Mouse (Mus musculus) spleen, postnatal 10 days (tissue): ENCODE data around the gene Nufip1.

Experiments
- DNase-seq, 2 experiments: peaks; one replicate each; pipeline ENCODE4 v3.0.0; 2021 to 2022; ENCODE audit warnings: low spot score in 2 of 2

Gene Nufip1

DNA sequence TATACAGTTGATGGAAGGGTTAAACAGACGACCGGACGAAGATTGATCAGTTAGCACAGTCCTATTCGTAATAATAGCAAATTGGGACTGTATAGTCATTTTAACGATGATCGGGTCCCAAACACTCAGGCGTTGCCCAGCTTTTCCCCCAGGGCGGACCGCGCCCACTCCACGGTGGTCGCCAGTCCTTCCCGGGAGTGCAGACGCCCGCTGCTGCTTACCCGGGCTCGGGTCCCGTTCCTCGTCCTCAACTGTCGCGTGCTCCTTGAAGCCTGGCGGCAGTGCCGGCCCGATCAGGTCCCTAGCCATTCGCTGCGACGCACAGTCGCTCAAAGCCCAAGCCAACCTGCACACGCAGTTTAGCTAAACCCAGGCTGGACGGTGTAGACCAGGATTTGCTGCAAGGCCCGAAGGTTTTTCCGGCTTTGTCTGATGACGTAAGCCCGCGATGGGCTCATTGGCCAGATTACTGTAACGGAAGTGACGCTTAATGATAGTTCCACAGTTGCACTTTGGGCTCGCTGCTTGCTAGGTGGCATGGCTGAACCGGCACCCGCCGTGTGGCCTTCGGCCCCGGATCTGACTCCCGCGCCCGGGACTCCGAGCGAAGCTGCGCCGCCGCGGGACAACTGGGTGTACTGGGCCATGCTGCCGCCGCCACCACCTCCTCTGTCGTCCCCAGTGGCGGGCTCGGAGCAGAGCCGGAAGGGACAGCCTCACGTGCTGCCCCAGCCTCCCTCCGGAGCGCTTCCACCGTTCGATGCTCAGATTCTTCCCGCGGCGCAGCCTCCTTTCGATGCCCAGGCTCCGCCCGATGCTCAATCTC is at the start of gene Nufip1, which contains the start of gene Gpalpp1:
Gene Nufip1 (plus strand): TSS at position 496 of the 826 bp plus-strand sequence.
Gene Gpalpp1 (minus strand): TSS at position 365 of the 826 bp plus-strand sequence.
- DNase-seq: peak; percentile 74 to 85

DNA sequence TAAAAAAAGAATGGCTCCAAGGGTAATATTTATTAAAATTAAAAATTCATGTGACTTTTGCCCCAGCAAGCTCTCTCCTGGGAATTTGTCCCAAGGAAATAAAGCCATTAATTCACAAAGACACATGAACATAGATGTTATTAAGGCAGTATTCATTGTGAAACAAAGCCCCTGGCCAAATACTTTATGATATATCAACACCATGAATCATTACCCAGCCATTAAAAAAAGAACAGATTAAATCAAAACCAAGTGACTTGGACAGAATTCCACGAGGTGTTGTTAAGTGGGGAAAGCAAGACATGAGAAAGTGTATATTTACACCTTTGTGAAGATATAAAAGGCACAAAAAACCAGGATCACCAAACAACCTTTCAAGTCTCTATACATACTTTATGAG is 43.5 kb upstream of the Nufip1 start:
- DNase-seq: no peak

DNA sequence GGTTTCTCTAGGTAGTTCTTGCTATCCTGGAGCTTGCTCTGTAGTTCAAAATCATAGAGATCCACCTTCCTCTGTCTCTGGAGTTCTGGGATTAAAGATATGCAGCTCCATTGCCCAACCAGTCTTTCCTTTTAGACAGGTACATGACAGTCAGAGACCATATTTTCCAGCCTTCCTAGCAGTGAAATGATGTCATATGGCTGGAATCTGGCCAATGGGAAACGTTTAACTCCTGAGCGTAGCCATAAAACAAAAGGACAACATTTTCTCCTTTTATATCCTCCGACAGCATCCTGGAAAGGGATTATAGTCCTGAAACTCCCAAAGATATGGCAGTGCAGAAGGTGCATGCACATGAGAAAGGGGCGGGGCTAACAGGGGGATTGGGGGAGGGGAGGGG is 42.4 kb upstream of the Nufip1 start:
- no peak for DNase-seq

DNA sequence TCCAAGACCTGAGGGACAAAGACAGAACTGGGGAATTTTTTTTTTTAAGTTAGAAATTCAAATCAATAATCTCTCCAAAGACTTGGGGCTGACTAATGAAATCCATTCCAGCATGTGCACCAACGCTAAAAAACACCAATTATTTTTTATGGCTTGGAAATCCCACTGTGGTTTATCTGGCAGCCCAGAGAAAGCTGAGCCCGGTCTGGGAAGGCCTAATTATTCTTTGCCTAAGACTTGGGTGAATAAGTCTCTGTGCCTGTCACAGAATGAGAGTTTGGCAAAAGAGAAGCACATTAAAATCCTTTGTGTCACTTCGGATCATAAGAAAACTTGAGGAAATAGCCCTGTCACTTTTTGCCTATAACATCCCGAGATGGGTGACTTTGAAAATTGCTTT is 41.4 kb upstream of the Nufip1 start:
- DNase-seq: no peak

DNA sequence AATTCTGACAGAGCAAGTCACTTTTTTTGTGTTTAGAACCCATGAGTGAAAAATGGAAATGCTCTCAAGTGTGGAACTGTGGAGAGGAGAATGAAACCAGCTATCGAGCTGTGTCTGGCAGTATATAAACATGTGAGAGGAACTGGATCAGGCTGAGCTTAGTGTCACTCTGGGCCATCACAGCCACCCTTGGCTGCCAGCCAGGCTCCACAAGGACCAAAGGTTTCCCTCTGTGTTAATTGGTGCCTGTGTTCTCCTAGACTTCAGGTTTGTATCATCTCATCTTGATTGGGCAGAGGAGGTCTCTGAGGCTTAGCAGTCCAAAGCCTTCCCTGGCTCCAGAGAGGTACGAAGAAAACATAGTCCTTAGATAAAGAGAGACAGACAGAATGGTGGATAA is 38.1 kb upstream of the Nufip1 start:
- no peak for DNase-seq

DNA sequence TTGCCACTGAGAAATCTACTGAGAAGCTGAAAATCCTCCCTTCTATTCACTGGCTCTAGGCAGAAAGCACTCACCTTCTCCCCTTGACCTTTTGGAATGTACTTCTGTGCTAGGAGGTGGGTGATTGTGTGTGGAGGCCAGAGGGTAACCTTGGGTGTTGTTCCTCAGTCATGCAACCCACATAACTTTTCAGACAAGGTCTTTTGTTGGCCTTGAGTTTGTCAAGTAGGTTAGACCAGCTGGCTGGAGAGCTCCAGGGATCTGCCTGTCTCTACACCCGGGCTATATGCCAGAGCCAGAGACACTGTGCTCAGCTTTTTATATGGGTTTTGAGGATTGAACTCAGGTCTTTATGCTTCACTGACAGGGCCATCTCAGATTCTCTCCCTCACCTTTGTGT is 36.5 kb upstream of the Nufip1 start:
- DNase-seq: no peak

DNA sequence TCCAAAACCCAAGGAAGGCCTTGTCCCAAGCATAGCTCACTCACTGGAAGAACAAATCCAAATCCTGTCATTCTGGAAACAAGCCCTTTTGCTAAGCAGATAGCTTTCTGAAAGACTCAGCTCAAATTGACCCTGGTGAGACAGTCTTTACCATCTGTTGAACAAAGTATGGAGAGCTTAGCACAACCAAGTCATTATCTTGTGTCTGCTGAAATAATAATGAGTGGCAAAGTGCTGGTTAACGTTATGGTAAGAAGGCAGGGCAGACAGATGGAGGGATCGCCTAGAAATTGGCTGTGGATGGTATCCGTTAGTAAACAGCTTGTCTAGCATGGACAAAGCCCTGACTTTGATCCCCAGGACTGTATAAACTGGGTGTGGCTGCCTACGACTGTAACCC is 35.0 kb upstream of the Nufip1 start:
- DNase-seq: no peak

DNA sequence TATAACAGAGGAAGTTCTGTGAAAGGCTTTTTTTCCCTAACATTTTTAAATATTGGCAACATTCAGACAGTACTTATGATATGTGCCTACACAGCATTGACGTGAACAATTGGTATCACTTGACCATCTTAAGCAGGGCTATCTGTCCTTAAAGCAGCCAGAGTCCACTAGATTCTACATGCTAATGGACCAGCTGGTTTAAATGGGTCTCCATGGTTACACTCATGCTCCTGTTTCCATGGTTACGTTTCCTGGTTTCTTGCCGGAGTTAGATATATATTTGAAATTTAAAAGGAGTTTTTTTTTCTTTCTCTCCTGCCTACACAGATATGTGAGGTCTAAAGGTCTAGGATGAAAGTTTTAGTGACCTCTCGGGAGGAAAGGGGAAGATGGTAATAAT is 34.1 kb upstream of the Nufip1 start:
- no peak for DNase-seq

DNA sequence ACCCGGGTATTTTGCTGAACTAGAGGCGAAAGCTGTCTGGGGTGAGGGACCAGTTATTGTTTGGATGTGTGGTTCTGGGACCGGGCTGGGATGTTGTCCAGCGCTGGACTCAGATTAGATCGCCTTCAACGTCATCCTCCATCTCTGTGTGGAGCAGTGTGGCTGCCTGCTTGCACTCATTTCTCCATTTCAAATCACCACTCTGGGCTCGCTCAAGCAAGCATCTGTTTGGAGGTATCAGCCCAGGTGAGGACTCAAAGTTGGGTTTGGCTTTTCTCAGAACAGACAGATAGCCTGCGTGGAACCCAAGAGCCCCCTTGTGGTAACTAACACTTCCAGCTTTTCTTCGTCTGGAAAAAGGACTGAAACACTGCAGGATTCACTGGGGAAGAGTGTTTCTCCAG is 33.6 kb upstream of the Nufip1 start:
- peak in 1 of 2 experiments; percentile 21 for DNase-seq

DNA sequence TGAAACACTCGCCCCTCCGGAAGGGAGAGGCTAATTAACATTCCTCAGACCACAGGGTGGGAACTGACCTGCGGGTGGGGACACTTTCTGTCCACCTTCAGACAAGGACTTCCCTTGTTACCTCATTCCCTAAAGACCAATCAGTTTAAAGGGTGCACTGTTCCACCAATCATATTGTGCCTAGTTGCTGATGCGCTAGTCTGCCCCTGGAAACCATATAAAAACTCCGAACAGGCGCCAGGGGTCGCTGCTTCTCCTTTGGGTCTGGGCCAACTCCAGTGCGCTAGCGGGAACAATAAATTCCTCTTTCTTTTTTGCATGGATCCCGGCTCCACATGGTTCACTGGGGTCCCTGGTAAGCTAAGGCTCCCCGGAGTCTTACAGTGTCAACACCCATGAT is 29.2 kb upstream of the Nufip1 start:
- DNase-seq: no peak

DNA sequence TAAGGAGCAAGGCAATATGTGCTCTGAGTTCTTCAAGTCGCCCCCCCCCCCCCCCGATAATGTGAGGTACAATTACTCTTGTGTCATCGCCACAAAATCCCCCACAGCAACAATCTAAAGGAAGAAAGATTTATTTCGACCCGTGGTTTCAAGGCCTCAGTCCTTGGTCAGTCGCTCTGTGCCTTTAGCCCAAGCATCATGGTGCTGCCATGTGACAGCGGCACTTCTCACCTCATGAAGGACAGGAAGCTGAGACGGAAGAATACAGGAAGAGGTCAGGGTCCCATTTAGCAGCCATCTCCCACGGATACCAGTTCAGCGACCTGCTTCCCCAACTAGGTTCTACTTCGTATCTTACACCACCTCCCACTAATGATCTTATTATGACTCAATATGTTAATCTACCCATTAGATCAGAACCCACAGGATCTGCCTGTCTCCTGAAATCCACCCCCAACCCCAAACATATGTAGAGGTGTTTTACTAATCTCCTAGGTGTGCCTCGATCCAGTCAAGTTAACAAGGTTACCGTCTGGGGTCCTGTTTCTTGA is 28.5 kb upstream of the Nufip1 start:
- no peak for DNase-seq

DNA sequence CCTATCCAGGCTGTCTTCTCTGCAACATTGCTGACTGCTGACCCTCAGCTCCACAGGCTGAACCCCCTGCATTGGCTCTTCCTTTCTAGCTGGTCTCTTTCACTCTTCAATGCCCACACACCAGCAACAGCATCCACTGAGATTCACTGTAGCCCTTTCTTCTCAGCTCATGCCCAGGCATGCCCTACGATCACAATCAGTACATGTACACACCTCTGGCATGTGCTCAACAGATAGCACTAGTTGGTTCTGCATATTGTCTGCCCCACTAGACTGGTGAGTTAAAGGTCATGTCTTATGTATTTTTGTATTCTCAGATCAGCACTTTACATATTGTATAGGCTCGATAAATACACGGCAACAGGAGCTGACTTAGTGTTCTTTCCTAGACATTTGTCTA is 26.5 kb upstream of the Nufip1 start:
- DNase-seq: no peak

DNA sequence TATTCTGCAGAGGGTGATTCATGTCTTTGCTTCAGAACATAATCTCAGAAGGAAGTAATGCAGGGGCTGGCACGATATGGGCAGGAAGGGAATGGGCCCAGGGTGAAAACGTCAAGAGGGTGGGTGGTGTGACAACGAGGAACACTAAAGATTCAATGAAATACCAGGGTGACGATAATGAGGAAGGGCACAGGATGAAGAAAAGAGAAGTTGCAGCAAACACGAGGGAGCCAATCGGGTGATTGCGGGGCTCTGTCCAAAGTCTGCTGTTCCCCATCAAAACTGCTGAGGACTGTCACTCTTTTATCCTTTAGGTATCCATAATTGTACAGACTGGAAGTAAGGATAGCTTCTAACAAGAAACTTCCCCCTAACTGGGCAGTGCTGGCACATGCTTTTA is 13.4 kb upstream of the Nufip1 start:
- DNase-seq: no peak

DNA sequence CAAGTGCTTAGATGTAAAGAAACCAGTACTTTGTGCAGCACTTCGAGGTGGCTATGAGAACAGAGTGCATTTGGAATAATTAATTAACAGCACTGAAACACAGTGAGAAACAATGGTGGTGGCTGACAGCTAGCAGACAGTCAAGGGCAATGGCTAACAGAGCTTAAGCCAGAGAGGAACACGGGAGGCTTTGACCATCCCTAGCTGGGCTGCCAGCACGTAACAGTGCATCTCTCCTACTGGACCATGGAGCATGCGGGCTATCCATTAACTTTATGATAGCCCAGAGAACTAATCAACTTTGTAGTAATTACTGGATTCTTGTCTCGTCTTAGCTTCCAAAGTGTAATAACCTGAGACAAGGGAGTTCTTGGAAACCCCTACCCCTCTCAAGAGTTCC is 12.9 kb upstream of the Nufip1 start:
- DNase-seq: no peak

DNA sequence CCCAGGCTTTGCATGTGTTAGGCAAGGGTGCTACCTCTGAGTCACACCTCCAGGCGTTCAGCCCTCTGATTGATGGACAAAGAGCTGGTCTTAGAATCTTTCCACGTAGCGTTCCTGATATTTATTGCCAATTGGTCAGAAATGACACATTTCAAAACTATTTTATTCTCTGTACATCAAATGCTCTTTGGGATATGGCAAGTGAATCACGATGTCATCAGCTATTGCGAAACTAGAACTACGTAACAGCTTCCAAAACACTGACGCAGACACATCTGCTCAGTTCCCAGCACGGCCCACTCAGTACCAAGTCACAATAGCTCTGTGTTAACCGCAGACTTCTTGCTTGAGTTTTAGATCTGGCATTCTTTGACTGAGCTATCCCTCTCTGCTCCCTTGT is 11.1 kb upstream of the Nufip1 start:
- no peak for DNase-seq

DNA sequence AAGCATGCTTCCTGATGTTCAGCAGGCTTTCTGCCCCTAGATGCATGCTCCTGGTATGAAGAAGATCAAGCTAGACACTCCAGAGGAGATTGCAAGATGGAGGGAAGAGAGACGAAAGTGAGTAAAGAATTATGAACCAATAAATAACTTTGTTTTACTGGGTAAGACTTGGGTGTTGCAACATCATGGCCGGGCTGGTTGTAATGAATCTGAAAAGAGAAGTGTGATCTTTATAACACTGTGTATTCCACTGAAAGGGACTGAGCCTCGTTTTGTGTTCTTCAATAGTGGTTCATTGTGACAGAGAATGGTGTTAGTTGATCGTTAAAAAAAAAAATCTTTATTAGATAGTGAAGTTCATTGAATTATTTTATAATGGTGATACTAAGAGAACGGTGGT is 5.1 kb downstream of the Nufip1 start:
- no peak for DNase-seq

DNA sequence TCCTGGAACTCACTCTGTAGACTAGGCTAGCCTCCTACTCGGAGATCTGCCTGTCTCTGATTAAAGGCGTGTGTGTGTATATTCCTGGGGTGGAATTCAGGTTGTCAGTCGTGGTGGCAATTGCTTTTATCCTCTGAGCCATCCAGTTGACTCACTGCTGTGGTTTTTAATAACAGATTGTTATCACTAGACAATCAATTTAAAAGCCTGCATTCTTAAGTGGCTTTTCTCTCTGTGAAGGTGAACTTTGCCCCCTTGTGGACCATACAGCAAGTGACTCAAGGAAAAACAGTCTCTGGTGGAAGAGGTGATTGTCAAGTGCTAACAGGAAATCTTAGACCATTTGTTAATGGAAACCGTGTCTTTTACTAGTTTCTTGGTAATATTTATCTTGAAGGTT is 8.3 kb downstream of the Nufip1 start:
- DNase-seq: no peak

DNA sequence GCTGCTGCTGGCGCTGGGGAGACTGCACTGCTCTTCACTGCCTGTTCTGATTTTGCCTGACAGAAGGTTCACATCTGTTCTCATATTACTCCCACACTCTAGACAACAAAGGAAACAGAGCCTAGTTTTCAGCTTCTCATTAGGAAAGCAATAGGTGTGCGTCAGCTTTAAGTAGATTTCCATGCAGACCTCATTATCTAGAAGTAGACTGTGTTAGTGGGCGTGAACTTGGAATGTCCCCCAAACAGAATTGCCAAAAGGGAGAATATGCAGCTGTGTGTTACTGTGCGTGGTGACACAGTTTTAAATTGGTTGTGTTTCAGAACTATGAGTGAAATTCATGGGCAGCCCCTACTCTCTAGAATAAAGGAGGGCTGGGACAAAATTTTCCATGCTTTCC is 9.8 kb downstream of the Nufip1 start:
- DNase-seq: no peak

DNA sequence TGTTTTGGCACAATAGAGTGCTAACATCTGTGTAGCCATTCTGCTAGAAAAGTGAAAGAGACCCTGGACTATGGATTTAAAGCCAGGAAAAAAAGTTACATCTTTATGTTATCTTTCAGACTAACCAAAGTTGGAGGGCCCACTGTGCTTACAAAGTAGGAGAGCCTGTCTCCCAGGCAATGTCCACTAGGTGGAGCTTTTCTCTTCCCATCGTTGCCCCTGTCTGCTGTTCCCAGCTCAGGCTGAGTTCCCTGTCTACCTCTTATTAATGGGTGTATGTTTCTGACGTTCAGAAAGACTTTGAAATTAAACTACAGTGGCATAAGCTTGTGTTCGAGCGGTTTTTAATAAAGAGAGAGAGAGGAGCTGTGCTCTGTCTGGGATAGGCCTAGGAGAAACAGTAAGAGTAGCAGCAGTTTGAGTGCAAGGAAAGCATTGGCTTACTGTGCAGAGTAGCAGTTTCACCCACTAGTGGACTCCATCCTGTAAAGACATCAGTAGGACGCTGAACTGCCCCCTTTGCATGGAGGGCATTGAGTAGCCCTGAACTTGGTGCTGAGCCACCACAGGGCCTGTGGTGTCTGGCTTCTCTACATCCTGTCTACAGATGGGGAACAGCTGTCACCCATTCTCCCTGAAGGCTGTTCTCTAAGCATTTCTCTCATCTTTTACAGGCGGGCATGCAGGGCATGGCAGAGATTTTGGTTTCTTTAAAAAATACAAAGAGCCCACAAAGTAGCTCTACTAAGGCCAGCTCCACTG is 11.4 kb downstream of the Nufip1 start:
- peak in 1 of 2 experiments; percentile 34 for DNase-seq

DNA sequence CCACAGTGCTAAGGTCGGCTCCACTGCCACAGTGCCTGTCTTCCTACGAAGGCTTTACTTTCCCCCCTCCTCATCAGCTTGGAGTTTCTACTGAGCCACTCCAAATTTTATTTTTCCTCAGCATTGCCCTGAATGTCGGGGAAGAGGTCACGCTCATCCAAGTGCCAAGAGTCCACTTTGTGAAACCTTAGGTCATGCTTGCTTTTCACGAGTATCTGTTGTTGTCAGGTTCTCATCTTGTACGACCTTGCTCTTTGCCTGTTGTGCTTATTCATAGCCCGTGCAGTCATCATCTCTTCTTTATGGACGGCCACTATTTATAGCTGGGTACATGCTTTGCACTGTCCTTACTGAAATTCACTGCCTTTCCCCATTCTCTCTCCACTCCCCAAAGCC is 12.0 kb downstream of the Nufip1 start:
- DNase-seq: no peak

DNA sequence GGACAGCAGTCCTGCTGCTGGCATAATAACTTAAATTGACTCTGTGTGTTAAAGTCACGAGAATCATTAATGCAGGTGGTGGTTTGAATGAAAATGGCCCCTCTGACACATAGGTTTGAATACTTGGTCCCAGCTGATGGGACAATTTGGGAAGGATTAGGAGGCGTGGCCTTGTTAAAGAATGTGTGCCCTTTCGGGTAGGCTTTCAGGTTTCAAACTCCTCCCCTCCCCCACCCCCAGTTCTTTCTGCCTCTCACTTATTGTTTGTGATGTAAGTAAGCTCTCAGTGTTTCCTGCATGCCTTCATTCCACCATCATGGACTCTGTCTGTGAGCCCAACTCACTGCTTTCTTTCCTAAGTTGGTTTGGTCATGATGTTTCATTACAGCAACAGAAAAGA is 16.6 kb downstream of the Nufip1 start:
- DNase-seq: no peak

DNA sequence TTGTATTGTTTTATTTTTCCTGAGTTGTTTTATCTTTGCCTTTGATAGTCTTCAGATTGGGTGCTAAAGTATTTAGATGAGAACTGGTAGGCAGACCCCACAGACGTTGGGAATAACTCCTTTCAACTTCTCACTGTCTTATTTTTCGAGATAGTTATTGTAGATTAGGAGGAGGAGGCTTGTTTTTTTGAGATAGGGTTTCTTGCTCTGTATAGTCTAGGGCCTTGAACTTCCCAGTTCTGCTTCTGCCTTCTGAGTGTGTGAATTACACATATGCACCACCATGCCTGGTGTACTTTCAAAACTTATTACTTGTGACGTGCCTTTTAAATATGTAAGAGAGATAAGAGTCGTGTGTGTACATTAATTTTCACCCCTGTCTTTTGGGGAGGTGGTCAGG is 17.5 kb downstream of the Nufip1 start:
- DNase-seq: no peak

DNA sequence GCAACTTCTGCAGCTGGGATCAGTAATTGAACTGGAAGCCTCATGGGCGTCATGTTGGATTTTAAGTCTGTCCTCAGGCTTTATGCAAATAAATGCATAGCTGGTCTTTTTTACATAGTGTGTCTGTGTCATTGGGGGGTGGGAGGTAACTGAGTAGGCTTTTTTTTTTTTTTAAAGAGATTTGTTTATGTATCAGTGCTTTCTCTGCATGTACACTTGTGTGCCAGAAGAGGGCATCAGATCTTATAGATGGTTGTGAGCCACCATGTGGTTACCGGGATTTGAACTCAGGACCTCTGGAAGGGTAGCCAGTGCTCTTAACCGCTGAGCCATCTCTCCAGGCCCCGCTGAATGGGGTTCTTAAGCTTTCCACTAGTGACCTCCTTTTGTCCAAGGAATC is 24.3 kb downstream of the Nufip1 start:
- DNase-seq: no peak
